Mouse (Mus musculus) adipose tissue, adult 10 weeks (tissue): ENCODE measurements around the gene Anapc7. TPM values are rescaled to one million over a fixed set of nuclear protein-coding genes. Genes with fewer than 3 reads are reported as not detected.

ENCODE experiments used
- polyA plus RNA-seq: library from polyadenylated mRNA; stranded (reverse); fragments of 350-450 nt; fragmentation: Illumina TruSeq; extraction: RNeasy Lipid Tissue Mini Kit (QIAGEN cat#74804); gene quantifications from one replicate; pipeline ENCODE4 v1.2.3, GENCODE M21; 2014; ENCODE audit warnings: low read depth, low replicate concordance

The Anapc7 gene
- 30.9 TPM for polyA plus RNA-seq

DNA sequence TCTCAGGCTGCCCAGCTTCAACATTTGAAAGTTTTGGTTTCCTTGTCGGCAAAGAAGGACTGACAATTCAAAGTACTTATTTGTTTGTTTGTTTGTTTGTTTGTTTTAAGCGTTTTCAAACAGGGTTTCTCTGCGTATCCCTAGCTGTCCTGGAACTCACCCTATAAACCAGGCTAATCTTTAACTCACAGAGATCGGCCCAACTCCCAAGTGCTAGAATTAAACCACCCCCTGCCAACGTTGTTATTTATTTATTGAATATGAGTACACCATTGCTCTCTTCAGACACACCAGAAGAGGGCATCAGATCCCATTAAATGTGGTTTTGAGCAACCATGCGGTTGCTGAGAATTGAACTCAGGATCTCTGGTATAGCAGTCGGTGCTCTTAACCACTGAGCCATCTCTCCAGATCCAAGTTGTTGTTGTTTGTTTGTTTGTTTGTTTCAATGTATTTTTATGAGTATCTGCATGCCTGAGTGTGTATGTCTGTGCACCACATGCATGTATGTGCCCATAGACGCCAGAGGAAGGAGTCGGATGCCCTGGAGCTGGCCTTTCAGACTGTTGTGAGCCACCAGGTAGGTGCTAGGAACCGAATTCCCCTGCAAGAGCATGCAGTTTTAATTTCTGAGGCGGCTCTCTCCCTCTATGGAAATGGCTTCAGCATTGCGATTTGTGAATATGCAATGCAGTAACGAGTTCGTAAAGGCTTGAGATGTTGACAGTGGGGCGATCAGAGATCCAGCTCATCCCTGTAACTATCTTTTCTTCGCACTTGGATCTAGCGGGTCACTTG is at the start of gene Anapc7:
TSS of gene Anapc7 (plus strand) at position 423 of the 798 bp plus-strand sequence.

GRCm38 (mm10) chr5:122372192-122372769 is 49.2 kb upstream of the Anapc7 start, which contains the start of gene Fam216a:
Gene Fam216a (minus strand): TSS chr5:122372364.

DNA sequence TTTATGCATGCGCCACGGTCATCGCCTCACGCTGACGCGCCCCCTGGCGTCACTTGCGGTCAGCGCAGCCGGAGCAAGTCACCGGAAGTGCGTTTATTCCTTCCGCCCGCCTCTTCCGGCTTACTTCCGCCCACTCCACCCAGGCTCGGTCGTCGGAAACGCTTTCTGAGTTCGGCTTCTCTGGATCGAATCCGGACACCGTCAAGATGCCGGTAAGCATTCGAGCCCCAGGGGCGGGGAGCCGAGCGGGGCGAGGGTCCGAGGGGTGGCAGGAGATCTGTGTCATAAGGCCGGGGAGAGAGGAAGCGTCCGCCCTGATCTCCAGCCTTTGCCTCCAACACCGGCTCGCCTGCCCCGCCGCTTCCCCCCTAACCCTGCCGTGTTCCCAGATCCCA is 29.7 kb upstream of the Anapc7 start, which contains the start of gene Arpc3:
TSS of gene Arpc3 (plus strand) at position 93 of the 395 bp plus-strand sequence.

Other genes starting within 250 kb of the Anapc7 start
- gene Hvcn1, start 214.9 kb upstream of the Anapc7 start, polyA plus RNA-seq = 22.2 TPM
- gene Tctn1, start 157.2 kb upstream of the Anapc7 start, polyA plus RNA-seq = 22.8 TPM
- 12.8 TPM for gene Pptc7, start 137.3 kb upstream of the Anapc7 start, polyA plus RNA-seq
- gene Rad9b, start 67.5 kb upstream of the Anapc7 start, polyA plus RNA-seq = 15.9 TPM
- gene Vps29, start 67.3 kb upstream of the Anapc7 start, polyA plus RNA-seq = 100 TPM
- 21.3 TPM for gene Gpn3, start 49.8 kb upstream of the Anapc7 start, polyA plus RNA-seq
- 20.8 TPM for gene Fam216a, start 49.3 kb upstream of the Anapc7 start, polyA plus RNA-seq
- 274 TPM for gene Arpc3, start 29.8 kb upstream of the Anapc7 start, polyA plus RNA-seq
- gene Atp2a2, start 80.5 kb downstream of the Anapc7 start, polyA plus RNA-seq = 149 TPM
- gene Ift81, start 192.8 kb downstream of the Anapc7 start, polyA plus RNA-seq = 17.1 TPM
- 11.0 TPM for gene P2rx7, start 222.2 kb downstream of the Anapc7 start, polyA plus RNA-seq